Mouse (Mus musculus): Measurements from ENCODE around the gene Ms4a7. TPM values are rescaled to one million over a fixed set of nuclear protein-coding genes. Genes with fewer than 3 reads are reported as not detected.

Ms4a7 gene
- total RNA-seq, 2 experiments from 2014 or later = 0.37 to 0.41 TPM

Other genes starting within 250 kb of the Ms4a7 start
- gene 1700017D01Rik, start 205.3 kb downstream of the Ms4a7 start, total RNA-seq (2021) = not detected
- not detected for gene 1700025F22Rik, start 170.8 kb downstream of the Ms4a7 start, total RNA-seq (2021)
- not detected for gene Ms4a13, start 139.4 kb downstream of the Ms4a7 start, total RNA-seq (2021)
- not detected for gene Ms4a12, start 103.7 kb downstream of the Ms4a7 start, total RNA-seq (2021)
- gene Ms4a1, start 69.9 kb downstream of the Ms4a7 start, total RNA-seq (2021) = not detected
- not detected for gene Ms4a5, start 52.3 kb downstream of the Ms4a7 start, total RNA-seq (2021)
- not detected for gene Ms4a14, start 21.7 kb downstream of the Ms4a7 start, total RNA-seq (2021)
- gene Ms4a4a, start 39.4 kb upstream of the Ms4a7 start, total RNA-seq (2021) = 1 to 10 TPM in 1 of 2 experiments, under 1 TPM in 1; 0.52 to 1.1 TPM
- gene Ms4a4c, start 68.6 kb upstream of the Ms4a7 start, total RNA-seq (2021) = not detected
- not detected for gene Ms4a4b, start 107.4 kb upstream of the Ms4a7 start, total RNA-seq (2021)
- gene Ms4a6c, start 133.2 kb upstream of the Ms4a7 start, total RNA-seq (2021) = 1 to 10 TPM; 1.3 to 1.8 TPM
- under 1 TPM in 1 of 2 experiments, not detected in 1; 0.20 TPM for gene Gm8369, start 149.8 kb upstream of the Ms4a7 start, total RNA-seq (2021)
- gene Ms4a6b, start 180.4 kb upstream of the Ms4a7 start, total RNA-seq (2021) = 1 to 10 TPM; 1.2 to 2.1 TPM
- gene Ms4a4d, start 200.7 kb upstream of the Ms4a7 start, total RNA-seq (2021) = not detected

All from layer of hippocampus, adult 18-20 months (tissue).